Mouse (Mus musculus) G1E (cell line): ENCODE measurements around the gene Aire.

Experiments
- CTCF ChIP-seq: IDR thresholded peaks from 2 replicates; pipeline ENCODE4 v1.5.1; 2012; ENCODE audit warnings: low read depth, low read length, inconsistent platforms, mixed read lengths
- GATA1 ChIP-seq: IDR thresholded peaks from 2 replicates; pipeline ENCODE4 v1.6.1; 2012; ENCODE audit warnings: borderline replicate concordance, low read length, inconsistent platforms, mixed read lengths
- TAL1 ChIP-seq: conservative IDR thresholded peaks from 2 replicates; pipeline ENCODE4 v1.6.1; 2012; ENCODE audit warnings: low read depth, low read length, inconsistent platforms, mixed read lengths

DNA sequence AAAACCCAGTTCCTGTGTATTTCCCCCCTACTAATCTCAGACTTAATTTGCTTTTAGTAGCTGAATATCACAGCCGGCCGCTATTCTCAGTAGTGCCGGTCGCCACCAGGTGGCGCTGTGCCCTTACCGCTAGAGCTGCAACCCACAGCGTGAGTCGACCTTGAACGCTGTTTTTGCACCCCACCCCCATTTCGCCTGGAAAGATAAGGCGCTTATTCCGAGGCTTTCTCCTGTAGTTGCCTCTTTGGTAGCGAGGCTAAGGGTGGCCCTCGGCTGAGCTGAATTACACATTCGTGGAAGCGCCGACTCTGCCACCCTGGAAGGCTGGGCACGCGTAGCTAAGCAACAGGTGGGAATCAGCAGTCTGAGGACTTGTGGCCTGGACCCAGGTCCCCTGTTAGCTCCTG is 24.6 kb downstream of the Aire start:
- TF ChIP-seq TAL1: no peak
- TF ChIP-seq CTCF: peak; percentile 89
- TF ChIP-seq GATA1: no peak
